Mouse (Mus musculus) naive thymus-derived CD4-positive, alpha-beta T cell, adult 2 months (primary cell): ENCODE measurements around the gene N4bp1.

Experiments
- DNase-seq: peaks from one replicate; pipeline ENCODE4 v3.0.0-alpha.2; 2011; ENCODE audit warnings: low read depth

Gene N4bp1

GRCm38 (mm10) chr8:86895390-86895789 is 10.3 kb upstream of the N4bp1 start:
- no peak for DNase-seq

- DNase-seq, result no peak
Observed at GRCm38 (mm10) chr8:86894194-86894761, 9.2 kb upstream of the N4bp1 start.

GRCm38 (mm10) chr8:86893554-86893953 is 8.5 kb upstream of the N4bp1 start:
- DNase-seq, result no peak

GRCm38 (mm10) chr8:86891533-86891932 is 6.5 kb upstream of the N4bp1 start:
- no peak for DNase-seq

- DNase-seq, result peak; percentile 35
Observed at GRCm38 (mm10) chr8:86888058-86888939, 3.2 kb upstream of the N4bp1 start.

- DNase-seq, result peak; percentile 72
Observed at GRCm38 (mm10) chr8:86884067-86884466, 991 bp downstream of the N4bp1 start.

GRCm38 (mm10) chr8:86882568-86883478 is 2.2 kb downstream of the N4bp1 start:
- peak; percentile 17 for DNase-seq

- DNase-seq, result no peak
Observed at GRCm38 (mm10) chr8:86881951-86882350, 3.1 kb downstream of the N4bp1 start.

GRCm38 (mm10) chr8:86881068-86881609 is 3.9 kb downstream of the N4bp1 start:
- DNase-seq, result no peak

- DNase-seq, result no peak
Observed at GRCm38 (mm10) chr8:86876831-86877230, 8.2 kb downstream of the N4bp1 start.

GRCm38 (mm10) chr8:86874055-86874454 is 11.0 kb downstream of the N4bp1 start:
- DNase-seq, result no peak

GRCm38 (mm10) chr8:86873151-86873550 is 11.9 kb downstream of the N4bp1 start:
- no peak for DNase-seq

- no peak for DNase-seq
Observed at GRCm38 (mm10) chr8:86872097-86872815, 12.8 kb downstream of the N4bp1 start.

- no peak for DNase-seq
Observed at GRCm38 (mm10) chr8:86871421-86871820, 13.6 kb downstream of the N4bp1 start.

- peak; percentile 39 for DNase-seq
Observed at GRCm38 (mm10) chr8:86870771-86871170, 14.3 kb downstream of the N4bp1 start.

- no peak for DNase-seq
Observed at GRCm38 (mm10) chr8:86868041-86868440, 17.0 kb downstream of the N4bp1 start.

GRCm38 (mm10) chr8:86864764-86865163 is 20.3 kb downstream of the N4bp1 start:
- no peak for DNase-seq

- no peak for DNase-seq
Observed at GRCm38 (mm10) chr8:86862837-86863236, 22.2 kb downstream of the N4bp1 start.

GRCm38 (mm10) chr8:86862155-86862816 is 22.8 kb downstream of the N4bp1 start:
- DNase-seq, result no peak

GRCm38 (mm10) chr8:86861516-86861915 is 23.5 kb downstream of the N4bp1 start:
- no peak for DNase-seq

GRCm38 (mm10) chr8:86856248-86856647 is 28.8 kb downstream of the N4bp1 start:
- peak; percentile 35 for DNase-seq
